ENCODE assay signal across 14 mouse cellular contexts in genomic region chr8:3251101-3251500, GRCm38 (mm10). TPM values are rescaled to one million over a fixed set of nuclear protein-coding genes. Genes with fewer than 3 reads are reported as not detected.
DNase-seq lines count a peak whose midpoint lies in the region; ATAC-seq and TF ChIP-seq lines count a peak whose summit lies in the region.
"Had no signal": no experiment of that assay in that cellular context is flagged by ENCODE, and none has a peak within 500 bp of the region (broad histone marks: within the 10 kb centered on the region; RNA-seq: fewer than 3 reads in every experiment).

No protein-coding gene starts in this region.

- no peak overlapping the region for H3K27ac ChIP-seq in lung, postnatal 0 days (ENCODE audit: low read length)
- H3K27ac ChIP-seq in bone marrow macrophage, adult 2 months (ENCODE audit: insufficient read depth, low read depth, low read length) = peak overlapping the region; percentile 60
- H3K27ac ChIP-seq in liver, embryonic 14.5 days = no peak overlapping the region
- no peak overlapping the region for H3K27ac ChIP-seq in kidney, embryonic 16.5 days (ENCODE audit: low read length)
- H3K27ac ChIP-seq: limb, embryonic 12.5 days; neural tube, embryonic 12.5 days had no signal

- H3K4me3 ChIP-seq in lung, postnatal 0 days (ENCODE audit: low read depth, low read length) = no peak overlapping the region
- H3K4me3 ChIP-seq in bone marrow macrophage, adult 2 months (ENCODE audit: insufficient read depth, low read length) = no peak overlapping the region
- H3K4me3 ChIP-seq in liver, embryonic 14.5 days (ENCODE audit: insufficient read depth in 1 of 2, low read depth in 2 of 2, low read length in 2 of 2) = no peak overlapping the region
- H3K4me3 ChIP-seq in kidney, embryonic 16.5 days (ENCODE audit: low read length) = no peak overlapping the region
- H3K4me3 ChIP-seq: limb, embryonic 12.5 days; neural tube, embryonic 12.5 days had no signal

- TF ChIP-seq POLR2A in bone marrow macrophage, adult 2 months (IDR thresholded peaks at IDR 0.05; ENCODE audit: borderline replicate concordance, low read depth, low read length) = no peak

- no peak overlapping the region for H3K4me2 ChIP-seq in lung, postnatal 0 days (replicated peaks; ENCODE audit: low read depth, low read length)
- H3K4me2 ChIP-seq in liver, embryonic 14.5 days (ENCODE audit: low read depth) = no peak overlapping the region
- no peak overlapping the region for H3K4me2 ChIP-seq in kidney, embryonic 16.5 days (replicated peaks; ENCODE audit: low read depth, low read length)
- H3K4me2 ChIP-seq: heart, embryonic 11.5 days; limb, embryonic 12.5 days; neural tube, embryonic 12.5 days had no signal

- H3K9me3 ChIP-seq in lung, postnatal 0 days (ENCODE audit: low read length) = no peaks in the 10 kb centered on the region
- no peaks in the 10 kb centered on the region for H3K9me3 ChIP-seq in liver, embryonic 14.5 days (ENCODE audit: control insufficient read depth, low read length)
- H3K9me3 ChIP-seq in kidney, embryonic 16.5 days (ENCODE audit: low read length) = no peaks in the 10 kb centered on the region
- H3K9me3 ChIP-seq: limb, embryonic 12.5 days; neural tube, embryonic 12.5 days had no signal

- no peaks in the 10 kb centered on the region for H3K27me3 ChIP-seq in lung, postnatal 0 days (replicated peaks; ENCODE audit: insufficient read depth, low read length)
- H3K27me3 ChIP-seq in liver, embryonic 14.5 days (ENCODE audit: control insufficient read depth, insufficient read depth, low read length) = no peaks in the 10 kb centered on the region
- H3K27me3 ChIP-seq in kidney, embryonic 16.5 days (ENCODE audit: insufficient read depth, low read length) = no peaks in the 10 kb centered on the region
- H3K27me3 ChIP-seq: limb, embryonic 12.5 days; neural tube, embryonic 12.5 days had no signal

- DNase-seq in lung, postnatal 0 days (ENCODE audit: low spot score) = peak; percentile 44
- no peak for DNase-seq in lung, postnatal 10 days
- DNase-seq in liver, embryonic 14.5 days (ENCODE audit: low read depth in 3 of 3, low spot score in 3 of 3) = no peak
- no peak for DNase-seq in ovary, postnatal 36 days (ENCODE audit: low spot score)
- DNase-seq: adrenal gland, postnatal 25 days; cerebellum, postnatal 10 days had no signal

- no peak overlapping the region for H3K9ac ChIP-seq in lung, postnatal 0 days (replicated peaks; ENCODE audit: low read depth)
- H3K9ac ChIP-seq in liver, embryonic 14.5 days (replicated peaks) = no peak overlapping the region
- H3K9ac ChIP-seq in kidney, embryonic 16.5 days (replicated peaks; ENCODE audit: low read length) = no peak overlapping the region
- H3K9ac ChIP-seq: limb, embryonic 12.5 days; neural tube, embryonic 12.5 days had no signal

- H3K4me1 ChIP-seq in lung, postnatal 0 days (ENCODE audit: insufficient read depth, low read depth, low read length) = 0 out of 2 replicates have a peak, but pooled peaks cover 3% of the 10 kb centered on the region
- H3K4me1 ChIP-seq in bone marrow macrophage, adult 2 months (ENCODE audit: control insufficient read depth, insufficient read depth, low read length) = peaks cover 51% of the 10 kb centered on the region
- H3K4me1 ChIP-seq in liver, embryonic 14.5 days (replicated peaks; ENCODE audit: control insufficient read depth in 2 of 2, insufficient read depth in 2 of 2, low read length in 1 of 2) = peaks cover 0 to 17% of the 10 kb centered on the region in 2 experiments; a peak in 3 of 4 replicates
- H3K4me1 ChIP-seq in kidney, embryonic 16.5 days (ENCODE audit: insufficient read depth, low read length) = no peaks in the 10 kb centered on the region
- H3K4me1 ChIP-seq: limb, embryonic 12.5 days; neural tube, embryonic 12.5 days had no signal

- no peak for TF ChIP-seq EP300 in lung, postnatal 0 days (IDR thresholded peaks at IDR 0.05)
- no peak for TF ChIP-seq EP300 in liver, embryonic 14.5 days (IDR thresholded peaks at IDR 0.05; ENCODE audit: low read depth)

- ATAC-seq in lung, postnatal 0 days = no peak
- peak; percentile 19; the same call in 1 of the 2 replicates for ATAC-seq in liver, embryonic 14.5 days (ENCODE audit: insufficient read depth)
- peak; percentile 43 for ATAC-seq in neutrophil, adult 5-6 weeks (ENCODE audit: extremely low read depth, insufficient number of reproducible peaks, low FRiP score, poor library complexity, severe bottlenecking)
- ATAC-seq in kidney, embryonic 16.5 days (ENCODE audit: low FRiP score, low TSS enrichment) = no peak
- ATAC-seq: forebrain, embryonic 16.5 days; midbrain, embryonic 16.5 days had no signal

- TF ChIP-seq CTCF in lung, postnatal 0 days (IDR thresholded peaks at IDR 0.05) = no peak
- TF ChIP-seq CTCF in bone marrow macrophage, adult 2 months (IDR thresholded peaks at IDR 0.05; ENCODE audit: low read depth, low read length) = no peak
- TF ChIP-seq CTCF in liver, embryonic 14.5 days (IDR thresholded peaks at IDR 0.05; ENCODE audit: low read depth) = no peak

- WGBS in lung, postnatal 0 days = 93% methylated on average over 3 of the region's 3 CpGs
- 62% methylated on average over 3 of the region's 3 CpGs for WGBS in liver, embryonic 14.5 days (ENCODE audit: insufficient replicate concordance)
- WGBS in kidney, embryonic 16.5 days = 100% methylated on average over 3 of the region's 3 CpGs

- 0 out of 2 replicates have a peak, but pooled peaks cover under 1% of the 10 kb centered on the region for H3K36me3 ChIP-seq in lung, postnatal 0 days (ENCODE audit: insufficient read depth, low read length)
- H3K36me3 ChIP-seq in liver, embryonic 14.5 days (replicated peaks; ENCODE audit: control insufficient read depth, insufficient read depth, low read depth) = no peaks in the 10 kb centered on the region; the same call in 1 of the 2 replicates
- peaks cover 15% of the 10 kb centered on the region for H3K36me3 ChIP-seq in kidney, embryonic 16.5 days (ENCODE audit: insufficient read depth, low read length)

RNA-seq across cellular contexts. Expression of gene Insr, which starts 28.3 kb away (rescaled TPM):
- 27.1 and 31.1 TPM in 2 replicates for polyA plus RNA-seq in lung, postnatal 0 days (2015; fragmentation: Nextera tagmentation; extraction: Ambion mirVana)
- polyA plus RNA-seq in bone marrow macrophage, adult 2 months (2012; ENCODE audit: insufficient read depth, insufficient read length, missing spikeins) = 20.8 and 24.0 TPM in 2 replicates
- 3.9 and 4.4 TPM in 2 replicates for polyA plus RNA-seq in liver, embryonic 14.5 days (2012; rRNA removed)
- 9.2 and 12.5 TPM in 2 replicates for polyA plus RNA-seq in liver, embryonic 14.5 days (2014; fragmentation: Nextera tagmentation; extraction: Ambion mirVana)
- 28.7 and 32.2 TPM in 2 replicates for total RNA-seq in neutrophil, adult 5-6 weeks (2017)
- 41.0 and 41.4 TPM in 2 replicates for polyA plus RNA-seq in kidney, embryonic 16.5 days (2015; fragmentation: Nextera tagmentation; extraction: Ambion mirVana)

Comparison
In these comparisons a context has a peak if more than half of its experiments do, and no peak if none do; other contexts are left out.
1. ATAC-seq: peak in liver, embryonic 14.5 days (single experiment) and neutrophil, adult 5-6 weeks (single experiment); none in lung, postnatal 0 days (single experiment) and kidney, embryonic 16.5 days (single experiment).